Mouse (Mus musculus) G1E (cell line): ENCODE results near the gene Ankfn1.

Experiments
- CTCF ChIP-seq: IDR thresholded peaks from 2 replicates; pipeline ENCODE4 v1.5.1; 2012; ENCODE audit warnings: low read depth, low read length, inconsistent platforms, mixed read lengths
- GATA1 ChIP-seq: IDR thresholded peaks from 2 replicates; pipeline ENCODE4 v1.6.1; 2012; ENCODE audit warnings: borderline replicate concordance, low read length, inconsistent platforms, mixed read lengths
- TAL1 ChIP-seq: conservative IDR thresholded peaks from 2 replicates; pipeline ENCODE4 v1.6.1; 2012; ENCODE audit warnings: low read depth, low read length, inconsistent platforms, mixed read lengths

GRCm38 (mm10) chr11:89733973-89734693, 43.3 kb downstream of the Ankfn1 start:
- TF ChIP-seq CTCF: no peak
- TF ChIP-seq TAL1: no peak
- no peak for TF ChIP-seq GATA1
